Mouse (Mus musculus) kidney, postnatal 10 days (tissue): ENCODE data around the gene Rpl5.
"Not testable (repeated sequence)": the region's sequence is repeated elsewhere in the genome, so short reads cannot be mapped to it uniquely, and the experiment has no call there.

ENCODE experiments used
- DNase-seq: peaks from one replicate; pipeline ENCODE4 v3.0.0; 2021; ENCODE audit warnings: mixed read lengths

Gene Rpl5

DNA sequence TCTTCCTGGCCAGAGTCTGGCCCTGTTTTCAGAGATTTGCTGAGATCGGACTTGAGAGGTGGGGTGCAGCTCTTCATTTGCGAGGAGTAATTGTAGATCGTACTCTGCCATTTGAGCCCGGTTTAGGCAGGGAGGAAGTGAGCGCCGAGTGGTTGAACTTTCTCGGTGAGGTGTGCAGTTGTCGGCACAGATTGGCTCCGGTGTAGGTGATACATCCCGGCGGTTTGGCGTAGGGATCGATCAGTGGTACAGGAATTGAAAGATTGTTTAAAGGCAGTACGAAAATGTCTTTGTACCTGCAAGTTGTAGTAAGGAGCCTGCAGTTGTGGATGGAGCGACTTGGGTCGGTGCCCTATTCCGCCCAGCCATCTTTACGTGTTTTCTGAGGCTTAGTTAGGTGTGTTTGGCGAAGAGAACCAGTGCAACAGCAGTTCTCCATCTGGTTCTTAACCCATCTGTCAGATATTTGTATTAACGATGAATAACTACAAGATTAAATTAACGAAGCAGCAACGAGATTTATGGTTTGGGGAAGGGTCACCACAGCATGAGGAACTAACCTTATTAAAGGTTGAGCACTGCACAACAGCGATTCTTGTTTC, 813 bp downstream of the Rpl5 start:
- no peak for DNase-seq

DNA sequence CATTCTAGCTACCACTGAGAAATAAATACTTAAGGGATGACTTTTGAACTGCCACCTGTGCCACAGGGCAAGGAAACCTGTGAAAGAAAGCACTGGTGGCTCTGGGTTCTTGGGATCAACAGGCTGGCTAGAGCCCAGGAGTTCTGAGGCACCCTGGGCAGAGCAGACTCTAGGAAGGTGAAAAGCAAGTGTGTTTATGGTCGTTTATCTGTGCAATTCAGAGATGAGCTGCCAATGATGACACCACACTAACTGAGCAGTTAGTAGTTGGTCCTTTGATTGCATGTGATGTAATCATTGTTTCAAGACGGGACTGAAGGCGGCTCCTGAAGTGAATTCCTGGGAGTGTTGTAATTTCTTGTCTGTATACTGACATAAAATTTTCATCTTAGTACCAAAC, 4.0 kb downstream of the Rpl5 start:
- DNase-seq, result no peak

DNA sequence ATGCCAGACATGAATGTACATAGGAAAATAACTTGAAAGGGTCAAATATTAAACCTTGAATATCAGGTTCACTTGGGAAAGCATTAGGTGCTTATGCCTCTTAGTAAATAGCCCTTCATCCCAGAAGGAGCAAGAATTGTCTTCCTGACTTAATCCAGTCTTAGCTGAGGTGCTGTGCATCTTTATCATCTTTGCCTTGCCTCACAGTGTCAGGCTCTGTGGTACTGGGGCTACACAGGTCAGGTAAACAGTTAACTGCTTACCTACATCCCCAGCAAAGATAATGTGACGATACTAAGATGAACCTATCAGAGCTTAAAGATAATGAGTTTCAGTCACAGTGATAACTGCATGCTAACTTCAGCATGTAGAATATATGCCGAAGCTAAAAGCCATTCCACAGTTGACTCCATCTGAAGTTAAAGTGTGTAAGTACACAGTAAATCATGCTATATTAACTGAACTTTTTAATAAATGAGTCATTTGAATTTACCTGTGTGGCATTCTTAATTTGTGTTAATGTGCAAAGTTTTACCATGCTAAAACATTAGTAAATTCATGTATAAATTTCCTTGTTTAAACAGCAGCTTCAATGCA, 8.3 kb downstream of the Rpl5 start:
- no peak for DNase-seq

DNA sequence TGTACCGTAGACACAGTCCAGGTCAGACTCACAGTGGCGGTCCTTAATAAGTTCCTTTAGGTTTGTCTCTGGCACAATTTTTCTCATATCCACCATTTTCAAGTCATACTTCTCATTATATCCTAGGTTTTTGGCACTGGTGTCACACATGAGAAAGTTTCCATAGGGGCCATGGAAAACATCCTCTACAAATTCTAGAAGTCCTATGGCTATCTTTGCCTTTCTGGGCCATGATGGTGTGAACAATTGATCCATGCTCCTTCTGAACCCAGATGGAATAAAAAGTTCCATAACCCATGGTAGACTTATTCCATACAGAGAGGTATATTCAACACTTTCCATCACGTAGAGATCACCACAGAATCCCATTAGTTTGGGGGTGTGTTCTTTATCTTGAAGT, 9.4 kb downstream of the Rpl5 start:
- DNase-seq, result no peak

DNA sequence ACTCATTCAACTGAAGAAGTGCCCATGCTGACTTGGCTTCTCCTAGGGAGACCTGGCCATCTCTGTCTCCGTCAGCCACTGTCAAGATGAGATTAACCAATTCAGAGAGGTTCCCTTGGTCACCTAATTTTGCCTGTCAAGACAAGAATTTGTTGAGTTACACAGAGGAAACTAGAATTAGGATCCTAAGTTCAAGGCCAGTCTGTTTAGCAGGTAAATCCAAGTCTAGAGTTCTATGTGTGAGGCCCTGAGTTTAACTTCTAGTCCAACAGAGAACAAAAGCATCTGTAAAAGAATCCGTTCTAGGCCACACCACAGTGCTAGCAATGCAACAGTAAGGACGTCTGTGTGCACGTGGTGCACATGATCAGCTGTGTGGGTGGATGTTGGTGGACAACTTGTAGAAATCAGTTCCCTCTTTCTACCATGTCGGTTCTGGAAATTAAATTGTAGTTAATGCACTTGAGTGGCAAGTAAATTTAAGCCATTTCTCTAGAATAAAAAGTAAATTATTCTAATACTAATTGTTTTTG, 9.8 kb downstream of the Rpl5 start:
- no peak for DNase-seq

DNA sequence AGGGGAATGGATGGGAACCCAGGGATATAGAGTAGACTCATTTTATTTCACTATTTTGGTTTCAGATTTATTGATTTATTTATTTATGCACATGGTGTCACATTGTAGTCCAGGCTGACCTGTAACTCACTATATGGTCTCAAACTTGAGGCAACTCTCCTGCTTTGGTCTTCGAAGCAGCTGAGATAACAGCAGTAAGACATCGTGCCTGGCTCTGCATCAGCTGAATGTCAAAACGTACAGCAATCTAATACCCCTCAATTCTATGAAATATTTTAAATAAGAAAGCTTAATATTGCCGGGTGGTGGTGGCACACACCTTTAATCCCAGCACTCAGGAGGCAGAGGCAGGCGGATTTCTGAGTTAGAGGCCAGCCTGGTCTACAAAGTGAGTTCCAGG, 10.7 kb downstream of the Rpl5 start:
- DNase-seq, result no peak

DNA sequence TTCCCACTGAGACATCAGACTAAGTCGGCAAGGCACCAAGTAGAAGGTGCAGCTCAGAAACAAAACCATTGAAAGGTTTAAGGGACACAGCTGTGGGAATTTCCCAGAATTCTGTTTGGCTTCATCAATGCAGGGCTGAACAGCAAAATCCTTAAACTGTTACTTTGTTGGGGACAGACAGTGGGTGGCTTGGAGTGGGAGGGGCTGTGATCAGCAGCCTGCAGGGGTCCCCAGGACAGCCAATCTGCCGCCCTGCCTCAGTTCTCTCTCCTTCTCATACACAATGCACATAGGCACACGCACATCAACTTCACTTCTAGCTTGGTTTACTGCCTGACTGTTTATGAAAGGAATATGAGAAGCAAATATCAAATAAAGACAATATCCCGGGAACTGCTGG, 15.0 kb downstream of the Rpl5 start:
- DNase-seq, result no peak

DNA sequence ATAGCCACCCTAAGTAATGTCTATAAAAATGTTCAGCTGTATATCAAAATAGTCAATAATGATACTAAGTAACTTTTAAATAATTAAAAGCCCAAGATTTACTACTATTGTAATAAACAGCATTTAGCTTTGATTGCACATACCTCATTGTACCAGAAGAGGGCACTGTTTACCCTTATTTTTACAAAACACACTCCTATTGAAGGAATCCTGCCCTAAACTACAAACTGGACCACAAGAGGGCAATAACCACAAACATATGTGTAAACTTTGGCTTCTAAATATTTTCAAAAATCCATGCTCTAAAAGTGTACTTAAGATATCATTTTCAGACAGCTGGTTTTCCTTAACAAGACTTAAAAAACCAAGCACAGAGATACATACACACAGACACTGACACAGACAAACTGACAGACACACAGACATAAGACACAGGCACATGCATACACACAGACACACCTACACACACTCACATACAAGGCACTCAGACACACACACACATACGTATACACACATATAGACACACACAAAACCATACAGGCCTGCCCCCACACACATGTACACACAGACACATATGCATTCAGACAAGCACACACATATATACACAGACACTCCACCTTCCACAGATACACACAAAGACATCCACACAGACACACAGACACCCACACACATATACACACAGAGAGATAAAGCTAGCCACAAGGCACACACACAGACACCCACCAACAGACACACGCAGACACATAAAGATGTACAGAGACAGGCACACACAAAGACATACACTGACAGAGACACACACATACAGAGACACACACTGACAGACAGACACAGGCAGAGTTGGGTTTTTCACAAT, 21.3 kb downstream of the Rpl5 start:
- peak; percentile 51 for DNase-seq

DNA sequence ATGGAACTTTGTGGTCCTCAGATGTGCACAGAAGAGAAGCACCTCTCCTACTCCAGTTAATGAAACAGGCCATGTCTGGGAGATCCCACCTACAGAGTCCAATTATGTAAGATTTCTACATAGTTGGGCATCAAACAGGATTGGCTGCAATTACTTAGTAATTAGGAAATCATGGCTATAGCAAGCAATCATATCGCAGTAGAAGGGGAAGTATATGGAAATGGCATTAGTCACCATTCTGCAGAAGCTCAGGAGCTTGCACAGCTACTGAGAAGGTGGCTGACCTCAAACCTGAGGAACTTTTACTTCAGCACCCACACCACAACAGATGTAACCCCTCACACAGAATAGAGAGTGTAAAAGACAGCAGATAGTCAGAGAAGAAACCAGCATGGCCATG, 22.5 kb downstream of the Rpl5 start:
- DNase-seq, result no peak

DNA sequence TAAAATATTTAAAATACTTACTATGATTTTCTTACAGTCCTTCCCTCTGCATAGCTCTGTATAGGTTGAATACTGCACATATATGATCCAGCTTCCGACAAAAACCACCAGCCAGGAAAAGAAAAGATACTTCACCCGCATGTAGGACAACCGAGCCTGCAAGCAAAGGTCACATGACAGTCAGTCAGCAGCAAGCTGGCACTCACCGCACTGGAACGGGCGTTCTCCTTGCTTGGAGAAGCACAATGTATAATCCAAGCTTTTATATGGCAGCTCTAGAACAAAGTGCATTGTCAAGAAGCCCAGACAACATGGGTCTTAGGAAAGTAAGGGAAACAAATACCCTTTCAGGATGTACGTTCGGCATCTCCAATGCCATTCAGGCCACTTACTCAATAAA, 24.3 kb downstream of the Rpl5 start:
- no peak for DNase-seq

DNA sequence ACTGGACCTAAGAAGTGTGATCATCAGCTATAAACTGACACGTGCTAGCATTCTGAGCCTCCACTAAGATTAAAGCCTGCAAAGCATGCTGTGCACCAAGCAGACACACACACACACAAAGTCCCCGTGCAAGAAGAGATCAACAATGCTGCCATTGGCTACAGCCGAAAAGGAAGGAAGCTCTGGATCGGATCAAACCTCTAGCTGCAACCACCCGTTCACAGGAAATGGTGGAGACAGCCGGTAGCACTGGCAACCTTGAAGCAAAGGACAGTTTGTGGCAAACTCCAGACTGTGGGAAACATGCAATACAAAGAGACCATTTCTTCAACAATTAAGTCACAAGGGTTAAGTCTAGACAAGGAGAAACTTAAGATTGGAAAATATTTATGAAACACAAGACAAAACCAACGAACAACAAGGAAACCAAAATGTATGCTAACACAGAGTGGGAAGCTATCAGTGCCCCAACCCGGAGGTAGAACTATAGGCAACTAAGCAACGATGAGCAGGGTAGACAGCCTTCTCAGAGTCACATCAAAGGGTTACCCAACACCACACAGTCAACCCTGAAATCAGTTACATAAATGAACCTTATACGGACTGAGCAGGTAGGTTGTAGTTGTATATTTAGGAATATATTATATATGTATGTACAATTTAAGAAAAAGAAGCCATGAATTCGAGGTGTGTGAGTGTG, 26.4 kb downstream of the Rpl5 start:
- DNase-seq, result no peak

DNA sequence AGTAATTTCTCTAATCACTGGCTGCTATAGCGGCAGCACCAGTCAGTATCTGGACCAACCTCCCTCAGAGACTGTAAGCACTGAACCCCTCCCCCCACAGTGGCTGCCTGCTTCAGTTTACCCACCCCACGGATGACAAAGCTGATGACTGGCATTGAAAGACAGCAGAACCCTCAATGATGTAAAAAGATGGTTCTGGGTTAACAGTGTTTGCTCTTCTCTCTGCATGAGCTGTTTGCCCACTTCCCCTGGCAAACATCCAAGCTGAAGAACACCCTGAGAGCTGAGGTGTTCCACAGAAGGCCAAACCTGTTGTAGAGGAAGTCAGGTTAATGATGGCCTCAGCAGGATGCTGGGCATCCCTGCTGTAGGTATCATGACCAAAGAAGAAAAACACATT, 32.3 kb downstream of the Rpl5 start:
- DNase-seq, result no peak

DNA sequence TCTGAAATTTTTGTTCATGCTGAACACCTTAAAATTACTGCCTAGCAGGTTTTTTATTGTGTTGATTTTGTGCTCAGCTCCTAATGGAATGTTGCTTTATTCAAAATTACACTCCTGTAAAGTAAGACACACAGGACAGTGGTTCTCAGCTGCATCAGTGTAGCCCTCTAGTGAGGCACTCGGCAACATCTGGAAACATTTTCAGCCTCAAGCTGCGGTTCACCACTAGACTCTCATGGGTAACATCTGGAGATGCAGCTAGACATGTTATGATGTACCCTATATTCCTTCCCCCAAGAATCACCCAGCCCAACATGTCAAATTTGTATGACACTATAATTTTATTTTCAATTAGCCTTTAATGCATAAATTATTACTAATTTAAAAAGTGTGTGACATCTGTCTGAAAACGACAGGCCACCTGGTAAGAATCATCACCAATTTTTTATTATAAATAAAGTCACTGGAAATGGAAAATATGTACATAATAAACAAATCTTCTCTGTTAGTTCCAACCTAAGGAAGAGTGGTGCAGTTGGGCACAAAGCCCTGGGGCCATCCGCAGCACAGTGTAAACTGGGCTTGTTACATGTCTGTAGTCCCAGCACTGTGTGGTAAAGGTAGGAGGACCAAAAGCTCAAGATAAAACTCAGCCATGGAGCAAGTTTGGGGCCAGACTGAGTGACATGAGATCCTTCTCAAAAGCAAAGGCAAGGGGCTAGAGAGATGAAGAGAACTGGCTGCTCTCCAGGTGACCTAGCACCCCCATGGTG, 33.1 kb downstream of the Rpl5 start:
- DNase-seq, result no peak

DNA sequence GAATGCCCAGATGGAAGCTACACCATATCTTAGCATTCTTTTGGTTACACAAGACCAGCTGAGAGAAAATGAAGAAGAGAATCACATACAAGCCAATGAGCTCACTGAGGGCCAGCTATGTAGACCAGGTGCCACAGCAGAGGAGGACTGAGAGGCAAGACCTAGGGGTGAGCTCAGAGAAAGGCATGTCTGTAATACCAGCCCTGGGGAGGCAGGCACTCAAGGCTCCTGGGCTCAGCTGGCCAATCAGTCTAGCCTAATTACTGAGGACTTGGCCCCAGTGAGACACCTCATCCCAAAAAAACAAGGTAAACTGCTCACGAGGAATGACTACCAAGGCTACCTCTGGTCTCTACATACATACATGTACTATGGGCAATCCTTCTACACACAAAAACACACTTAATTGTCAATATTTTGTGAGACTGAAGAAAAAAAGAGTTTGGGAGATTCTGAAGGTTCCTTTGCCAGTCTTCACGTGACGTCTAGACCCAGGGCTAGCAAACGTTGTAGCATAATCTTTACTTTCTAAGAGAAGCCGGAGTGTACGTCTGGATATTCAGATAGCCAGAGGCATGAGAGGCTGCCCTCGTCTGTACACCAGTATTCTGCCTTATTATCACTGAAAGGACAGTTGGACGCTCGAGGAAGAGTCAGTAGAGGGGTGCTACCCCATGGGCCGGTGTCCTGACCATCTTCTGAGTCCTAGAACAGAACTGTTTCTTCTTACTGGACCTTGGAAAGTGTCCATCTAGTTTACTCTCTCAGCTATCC, 34.7 kb downstream of the Rpl5 start:
- DNase-seq, result no peak

DNA sequence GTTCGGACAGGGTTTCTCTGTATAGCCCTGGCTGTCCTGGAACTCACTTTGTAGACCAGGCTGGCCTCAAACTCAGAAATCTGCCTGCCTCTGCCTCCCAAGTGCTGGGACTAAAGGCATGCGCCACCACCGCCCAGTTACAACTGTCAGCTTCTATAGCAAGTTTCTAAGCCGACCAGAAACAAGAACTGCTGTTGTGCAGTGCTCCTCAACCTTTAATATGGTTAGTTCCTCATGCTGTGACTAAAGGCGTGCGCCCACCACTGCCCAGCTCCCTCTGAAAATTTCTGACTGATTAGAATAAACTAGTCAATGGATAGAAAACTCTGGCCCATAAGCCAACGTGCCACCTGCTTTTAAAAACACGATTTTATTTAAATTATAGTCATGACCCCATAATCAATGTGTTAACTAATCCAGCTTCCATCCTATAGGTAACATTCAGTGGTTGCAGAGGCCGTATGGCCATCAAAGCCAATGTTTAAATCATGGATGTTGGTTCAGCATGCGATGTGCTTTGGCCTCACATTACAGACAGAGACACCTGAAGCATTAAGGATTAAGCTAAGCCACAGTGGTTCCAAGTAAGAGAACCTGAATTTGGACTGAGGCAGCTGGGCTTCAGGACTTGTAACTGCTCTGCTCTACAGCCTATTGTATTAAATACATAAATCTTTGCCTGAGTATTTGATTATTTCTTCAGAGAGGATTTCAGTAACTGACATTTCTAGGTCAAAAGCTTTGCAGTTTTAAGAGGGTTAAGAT, 36.5 kb downstream of the Rpl5 start:
- DNase-seq, result no peak

DNA sequence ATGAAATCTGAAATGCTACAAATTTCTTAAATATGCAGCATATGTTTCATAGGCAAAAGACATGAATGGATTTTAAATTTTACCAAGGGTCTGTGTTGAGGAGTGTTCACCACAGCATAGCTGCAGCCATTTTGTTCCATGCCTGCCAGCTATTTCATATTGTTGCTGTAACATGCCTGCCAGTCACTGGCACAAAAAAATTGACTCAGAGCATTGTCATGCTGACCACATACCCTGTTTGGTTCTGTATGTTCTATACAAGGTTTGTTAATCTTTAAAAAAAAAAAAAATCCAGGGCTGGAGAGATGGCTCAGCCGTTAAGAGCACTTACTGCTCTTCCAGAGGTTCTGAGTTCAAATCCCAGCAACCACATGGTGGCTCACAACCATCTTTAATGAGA, 38.2 kb downstream of the Rpl5 start:
- not testable (repeated sequence) for DNase-seq

DNA sequence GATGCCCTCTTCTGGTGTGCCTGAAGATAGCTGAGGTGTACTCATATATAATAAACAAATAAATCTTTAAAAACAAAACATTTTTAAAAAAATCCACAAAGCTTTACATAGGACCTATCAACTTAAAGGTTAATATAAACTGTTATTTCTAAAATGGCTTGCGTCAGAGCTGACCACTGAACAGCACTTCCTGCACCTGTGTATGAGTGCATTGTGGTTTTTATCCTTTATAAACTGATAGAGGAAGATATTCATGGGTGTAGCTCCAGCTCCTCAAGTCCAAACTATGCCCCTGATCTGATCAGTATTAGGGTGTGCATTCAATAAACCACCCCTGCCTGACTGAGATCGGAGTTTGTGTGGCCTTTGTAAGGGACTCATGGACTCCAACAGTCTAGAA, 38.6 kb downstream of the Rpl5 start:
- DNase-seq, result no peak

DNA sequence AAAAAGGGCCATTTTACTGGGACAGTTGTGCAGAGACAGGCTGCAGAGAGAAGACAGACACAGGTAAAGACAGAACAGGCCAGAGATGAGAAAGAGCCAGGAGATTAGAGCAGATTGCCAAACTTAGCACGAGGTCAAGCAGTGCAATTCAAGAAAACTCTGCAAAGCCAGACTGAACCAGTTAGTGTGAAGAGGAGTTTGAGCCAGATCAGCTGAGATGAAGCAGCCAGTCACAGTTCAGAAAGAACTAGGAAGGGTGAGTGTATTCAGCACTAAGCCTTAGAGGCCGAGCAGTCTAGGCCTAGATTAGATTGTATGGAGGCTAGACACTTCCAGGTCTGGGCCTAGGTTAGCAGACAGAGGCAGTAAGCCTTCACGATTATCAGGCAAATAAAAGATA, 39.4 kb downstream of the Rpl5 start:
- DNase-seq, result peak; percentile 25

DNA sequence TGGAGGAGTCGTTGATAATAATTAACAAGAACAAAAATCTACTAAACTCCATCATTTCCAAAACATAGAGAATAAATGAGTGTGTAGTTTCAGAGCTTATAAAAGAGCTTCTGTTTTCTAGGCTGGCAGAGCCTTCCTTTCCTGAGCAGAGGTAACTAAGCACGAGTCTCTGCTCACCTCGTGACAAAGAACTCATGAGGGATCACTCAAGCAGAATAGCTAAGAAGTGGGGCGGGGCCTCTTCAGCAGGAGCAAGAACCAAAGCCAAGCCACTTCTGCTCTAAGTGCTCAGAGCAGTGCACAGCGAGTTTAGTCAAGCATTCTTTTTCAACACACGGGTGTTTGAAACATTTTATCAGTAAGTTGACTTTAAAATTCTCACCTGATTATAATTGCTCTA, 40.9 kb downstream of the Rpl5 start:
- DNase-seq, result peak; percentile 59

DNA sequence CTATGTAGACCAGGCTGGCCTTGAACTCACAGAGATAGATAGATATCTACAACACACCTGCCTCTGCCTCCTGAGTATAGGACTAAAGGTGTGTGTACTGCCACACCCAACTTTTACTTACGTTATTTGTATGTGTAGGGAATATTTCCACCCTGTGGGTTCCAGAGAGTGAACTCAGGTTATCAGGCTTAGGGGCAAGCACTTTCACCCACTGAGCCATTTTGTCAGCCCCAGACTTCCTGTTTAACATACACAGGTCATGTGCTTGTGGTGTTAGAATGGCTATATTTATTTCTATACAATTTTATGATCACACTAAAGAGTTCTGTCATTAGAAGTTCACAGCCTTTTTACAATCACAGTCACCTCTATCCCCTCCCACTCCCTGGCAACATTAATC, 42.6 kb downstream of the Rpl5 start:
- DNase-seq, result no peak

DNA sequence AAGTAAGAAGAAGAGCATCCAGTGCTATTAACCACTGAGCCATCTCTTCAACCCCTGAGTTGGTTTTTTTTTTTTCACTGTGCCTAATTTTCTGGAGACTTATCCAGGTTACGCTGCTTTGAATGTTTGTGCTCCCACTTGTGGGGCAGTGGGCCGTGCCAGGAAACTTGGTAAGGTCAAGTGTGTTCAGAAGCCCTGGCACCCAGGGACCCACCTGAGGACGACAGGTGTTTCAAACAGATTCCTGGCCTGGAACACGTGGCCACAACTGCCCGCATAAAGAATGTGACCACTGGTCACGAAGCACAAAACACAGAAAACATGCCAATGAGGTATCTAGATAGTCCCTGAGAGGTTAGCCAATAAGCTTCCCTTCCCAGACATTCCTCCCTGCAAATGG, 43.2 kb downstream of the Rpl5 start:
- no peak for DNase-seq
